Mouse (Mus musculus): Measurements from ENCODE around the gene Pisd. TPM values are rescaled to one million over a fixed set of nuclear protein-coding genes. Genes with fewer than 3 reads are reported as not detected.
"Not testable (repeated sequence)": the region's sequence is repeated elsewhere in the genome, so short reads cannot be mapped to it uniquely, and the experiment has no call there.

The Pisd gene
- polyA plus RNA-seq, 1 experiment from 2014 or later, result 95.9 TPM

DNA sequence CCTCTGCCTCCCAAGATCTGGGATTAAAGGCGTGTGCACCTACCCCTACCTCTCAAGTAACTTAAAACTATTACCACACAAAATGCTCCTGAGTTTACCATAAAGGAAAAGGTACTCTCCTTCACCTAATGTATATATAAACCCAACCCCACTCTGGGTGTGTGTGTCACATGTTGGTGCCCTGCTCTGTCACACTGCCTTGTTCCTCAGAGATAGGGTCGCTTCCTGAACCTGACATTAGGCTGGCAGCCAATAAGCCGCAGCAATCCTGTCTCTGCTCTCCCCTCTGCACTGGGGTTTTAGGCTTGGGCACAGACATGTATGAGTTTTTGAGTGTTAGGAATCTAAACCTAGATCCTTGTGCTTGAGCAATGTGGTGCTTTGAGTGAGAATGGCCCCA lies 7.3 kb downstream of the Pisd start:
- Histone ChIP-seq H3K4me2 (replicated peaks; ENCODE audit: low read depth, low read length) (no peak overlapping the region), H3K4me3 (ENCODE audit: low read length) (no peak overlapping the region), H3K36me3 (ENCODE audit: insufficient read depth, low read length) (peaks cover 8% of the 10 kb centered on the region; the same call in 1 of the 2 replicates), H3K27ac (ENCODE audit: low read length) (no peak overlapping the region), H3K9ac (replicated peaks; ENCODE audit: low read length) (no peak overlapping the region), H3K27me3 (ENCODE audit: insufficient read depth, low read length) (no peaks in the 10 kb centered on the region), H3K9me3 (ENCODE audit: low read length) (no peaks in the 10 kb centered on the region), H3K4me1 (ENCODE audit: insufficient read depth, low read length) (peaks cover 2% of the 10 kb centered on the region; the same call in 1 of the 2 replicates)
- ATAC-seq (ENCODE audit: low FRiP score, low TSS enrichment), result no peak
- 89% methylated on average over 3 of the region's 3 CpGs for WGBS

DNA sequence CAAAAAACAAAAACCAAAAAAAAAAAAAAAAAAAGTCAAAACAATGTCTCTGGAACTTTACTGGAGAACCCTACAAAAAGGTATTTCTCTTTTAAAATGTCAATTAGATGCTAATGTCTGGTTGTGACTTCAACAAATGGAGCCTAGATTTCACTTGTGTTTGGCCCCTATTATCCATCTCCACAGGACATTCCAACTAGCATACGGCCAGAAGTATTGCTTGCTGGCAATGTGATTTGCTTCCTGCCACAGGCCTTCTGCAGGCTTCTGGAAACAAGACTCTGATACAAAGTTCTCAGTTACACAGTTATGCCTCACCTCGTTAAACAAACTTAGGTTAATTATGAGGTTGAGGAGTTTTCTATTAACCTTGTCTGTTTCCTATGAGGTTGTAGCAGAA lies 13.1 kb downstream of the Pisd start:
- Histone ChIP-seq H3K27me3 (ENCODE audit: insufficient read depth, low read length) (no peaks in the 10 kb centered on the region), H3K4me3 (ENCODE audit: low read length) (no peak overlapping the region), H3K9ac (replicated peaks; ENCODE audit: low read length) (no peak overlapping the region), H3K9me3 (ENCODE audit: low read length) (no peaks in the 10 kb centered on the region), H3K36me3 (ENCODE audit: insufficient read depth, low read length) (peaks cover 9% of the 10 kb centered on the region), H3K27ac (ENCODE audit: low read length) (no peak overlapping the region), H3K4me1 (ENCODE audit: insufficient read depth, low read length) (peaks cover 6% of the 10 kb centered on the region; the same call in 1 of the 2 replicates), H3K4me2 (replicated peaks; ENCODE audit: low read depth, low read length) (no peak overlapping the region)
- WGBS, result 63% methylated on average over 2 of the region's 2 CpGs
- no peak for ATAC-seq (ENCODE audit: low FRiP score, low TSS enrichment)

DNA sequence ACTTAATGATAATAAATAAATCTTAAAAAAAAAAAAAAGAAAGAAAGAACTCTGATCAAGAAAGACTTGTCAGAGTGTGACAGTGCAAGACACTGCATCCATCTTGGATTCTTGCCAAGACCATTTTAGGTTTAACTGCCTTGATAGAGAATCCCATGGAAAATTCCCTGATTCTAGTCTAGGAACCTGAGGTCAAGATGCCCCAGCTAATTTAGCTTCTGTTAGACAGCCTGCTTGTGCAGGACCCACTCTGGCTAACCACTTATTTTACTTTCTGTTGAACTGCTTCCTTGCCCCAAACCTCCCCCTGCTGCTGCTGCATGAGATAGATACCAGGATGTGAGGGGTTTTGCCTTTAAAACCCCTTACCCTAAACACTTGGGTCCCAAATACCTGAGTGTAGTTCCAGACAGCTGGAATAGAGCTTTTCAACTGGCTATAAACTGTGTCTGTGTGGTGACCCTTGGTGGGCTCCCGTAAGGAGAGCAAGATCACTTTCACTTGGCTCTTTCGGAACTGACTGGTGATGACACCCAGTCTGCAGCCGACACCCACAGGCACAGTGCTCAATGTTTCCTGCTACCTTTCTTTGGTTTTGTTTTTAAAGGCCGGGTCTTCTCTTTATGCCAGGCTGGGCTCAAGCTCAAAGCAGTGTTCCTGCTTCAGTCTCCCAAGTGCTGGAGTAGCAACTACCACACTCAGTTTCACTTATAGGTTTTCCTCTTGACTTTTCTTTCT lies 17.6 kb downstream of the Pisd start:
- H3K9me3 ChIP-seq (ENCODE audit: low read length), result no peaks in the 10 kb centered on the region
- no peak overlapping the region for H3K9ac ChIP-seq (replicated peaks; ENCODE audit: low read length)
- H3K4me2 ChIP-seq (replicated peaks; ENCODE audit: low read depth, low read length), result no peak overlapping the region
- no peak overlapping the region for H3K27ac ChIP-seq (ENCODE audit: low read length)
- no peak for ATAC-seq (ENCODE audit: low FRiP score, low TSS enrichment)
- H3K36me3 ChIP-seq (ENCODE audit: insufficient read depth, low read length), result peaks cover 9% of the 10 kb centered on the region
- WGBS, result 69% methylated on average over 4 of the region's 4 CpGs
- no peak overlapping the region for H3K4me3 ChIP-seq (ENCODE audit: low read length)
- H3K27me3 ChIP-seq (ENCODE audit: insufficient read depth, low read length), result no peaks in the 10 kb centered on the region
- peaks cover 6% of the 10 kb centered on the region; the same call in 1 of the 2 replicates for H3K4me1 ChIP-seq (ENCODE audit: insufficient read depth, low read length)

DNA sequence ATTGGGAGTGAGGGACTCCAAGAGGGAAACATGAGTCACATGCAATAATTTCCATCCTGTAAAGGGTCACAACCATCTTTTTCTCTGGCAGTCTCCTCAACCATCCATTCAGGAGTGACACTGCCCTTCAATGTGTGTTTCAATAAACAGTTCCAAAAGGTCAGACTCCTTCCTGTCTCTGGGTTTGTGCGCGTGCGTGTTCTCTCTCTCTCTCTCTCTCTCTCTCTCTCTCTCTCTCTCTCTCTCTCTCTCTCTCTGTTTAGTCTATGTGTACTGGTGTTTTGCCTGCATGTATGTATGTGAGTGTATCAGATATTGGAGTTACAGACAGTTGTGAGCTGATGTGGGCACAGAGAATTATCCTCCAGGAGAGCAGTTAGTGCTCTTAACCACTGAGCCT lies 18.4 kb downstream of the Pisd start:
- Histone ChIP-seq H3K36me3 (ENCODE audit: insufficient read depth, low read length) (peaks cover 9% of the 10 kb centered on the region), H3K4me2 (replicated peaks; ENCODE audit: low read depth, low read length) (no peak overlapping the region), H3K27ac (ENCODE audit: low read length) (no peak overlapping the region), H3K9me3 (ENCODE audit: low read length) (no peaks in the 10 kb centered on the region), H3K4me1 (ENCODE audit: insufficient read depth, low read length) (peaks cover 6% of the 10 kb centered on the region; the same call in 1 of the 2 replicates), H3K27me3 (ENCODE audit: insufficient read depth, low read length) (no peaks in the 10 kb centered on the region), H3K4me3 (ENCODE audit: low read length) (no peak overlapping the region), H3K9ac (replicated peaks; ENCODE audit: low read length) (no peak overlapping the region)
- WGBS, result 94% methylated on average over 3 of the region's 3 CpGs
- ATAC-seq (ENCODE audit: low FRiP score, low TSS enrichment), result no peak

DNA sequence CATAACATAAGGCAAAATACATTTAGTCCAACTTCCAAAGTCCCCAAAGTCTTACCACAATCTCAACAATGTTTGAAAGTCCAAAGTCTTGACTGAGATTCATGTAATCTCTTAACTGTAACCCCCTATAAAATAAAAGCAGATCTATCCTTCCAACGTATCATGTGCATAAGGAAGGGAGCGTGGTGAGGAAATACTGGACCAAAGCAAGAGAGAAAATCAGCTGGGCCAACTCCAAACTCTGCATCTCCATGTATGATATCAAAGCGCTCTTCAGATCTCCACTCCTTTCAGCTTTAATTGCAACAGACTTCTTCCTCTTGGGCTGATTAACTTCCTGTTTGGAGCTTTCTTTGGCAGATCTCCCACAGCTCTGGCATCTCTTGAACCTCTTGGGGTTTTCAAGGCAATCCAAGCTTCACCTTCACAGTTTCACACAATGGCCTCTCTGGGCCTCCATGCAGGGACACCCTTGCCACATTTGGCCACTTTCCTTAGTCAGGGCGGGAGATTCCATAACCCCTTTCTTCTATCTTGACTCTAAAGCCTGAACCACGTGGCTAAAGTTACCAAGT lies 23.8 kb downstream of the Pisd start:
- no peaks in the 10 kb centered on the region for H3K27me3 ChIP-seq (ENCODE audit: insufficient read depth, low read length)
- peaks cover 9% of the 10 kb centered on the region for H3K36me3 ChIP-seq (ENCODE audit: insufficient read depth, low read length)
- WGBS, result 84% methylated on average over 5 of the region's 5 CpGs
- H3K4me2 ChIP-seq (replicated peaks; ENCODE audit: low read depth, low read length), result no peak overlapping the region
- ATAC-seq (ENCODE audit: low FRiP score, low TSS enrichment), result no peak
- H3K4me1 ChIP-seq (ENCODE audit: insufficient read depth, low read length), result peaks cover 2% of the 10 kb centered on the region; the same call in 1 of the 2 replicates
- no peak overlapping the region for H3K4me3 ChIP-seq (ENCODE audit: low read length)
- H3K27ac ChIP-seq (ENCODE audit: low read length), result no peak overlapping the region
- no peak overlapping the region for H3K9ac ChIP-seq (replicated peaks; ENCODE audit: low read length)
- H3K9me3 ChIP-seq (ENCODE audit: low read length), result no peaks in the 10 kb centered on the region

DNA sequence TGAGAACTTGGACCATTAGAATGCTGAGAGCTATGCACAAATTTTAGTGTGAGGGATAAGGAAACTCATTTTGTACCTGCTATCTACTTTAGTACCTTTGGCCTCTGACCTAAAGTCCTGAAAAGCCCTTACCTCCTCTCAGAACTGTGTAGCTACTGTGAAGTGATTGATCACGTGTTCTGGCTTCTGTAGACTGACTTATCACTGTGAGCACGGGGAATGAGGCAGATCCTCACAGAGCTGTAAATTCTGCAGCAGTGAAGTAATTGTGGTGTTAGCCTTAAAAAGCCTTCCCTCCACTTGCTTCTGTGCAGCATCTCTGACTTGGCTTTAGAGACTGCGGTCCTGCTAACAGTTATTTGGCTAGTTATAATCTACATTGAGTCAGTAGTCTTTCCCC lies 24.7 kb downstream of the Pisd start:
- no peak for ATAC-seq (ENCODE audit: low FRiP score, low TSS enrichment)
- Histone ChIP-seq H3K9me3 (ENCODE audit: low read length) (no peaks in the 10 kb centered on the region), H3K9ac (replicated peaks; ENCODE audit: low read length) (no peak overlapping the region), H3K4me3 (ENCODE audit: low read length) (no peak overlapping the region), H3K27ac (ENCODE audit: low read length) (no peak overlapping the region), H3K27me3 (ENCODE audit: insufficient read depth, low read length) (no peaks in the 10 kb centered on the region), H3K36me3 (ENCODE audit: insufficient read depth, low read length) (peaks cover 9% of the 10 kb centered on the region), H3K4me2 (replicated peaks; ENCODE audit: low read depth, low read length) (no peak overlapping the region), H3K4me1 (ENCODE audit: insufficient read depth, low read length) (peaks cover 2% of the 10 kb centered on the region; the same call in 1 of the 2 replicates)
- WGBS, result 74% methylated on average over 3 of the region's 3 CpGs

DNA sequence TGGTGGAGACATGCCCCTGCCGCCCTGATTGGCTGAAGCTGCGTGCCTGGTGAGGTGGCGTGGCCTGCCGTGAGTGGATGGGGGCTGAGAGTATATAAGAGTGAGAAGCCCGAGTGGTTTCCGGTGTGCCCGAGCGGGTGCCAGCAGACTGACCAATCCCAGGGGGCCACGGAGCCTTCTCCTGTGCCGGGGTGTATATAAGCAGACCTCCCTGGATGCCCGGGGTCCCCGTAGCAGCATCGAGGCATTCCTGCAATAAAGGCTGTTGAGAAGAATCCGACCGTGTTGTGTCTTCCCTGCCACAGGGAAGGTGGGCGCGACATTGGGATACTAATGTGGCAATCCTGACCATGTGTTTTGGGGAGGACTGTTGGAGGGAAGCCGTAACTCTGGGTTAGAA lies 25.1 kb downstream of the Pisd start:
- H3K4me1 ChIP-seq (ENCODE audit: insufficient read depth, low read length), result not testable (repeated sequence)
- 95% methylated on average over 14 of the region's 18 CpGs for WGBS

DNA sequence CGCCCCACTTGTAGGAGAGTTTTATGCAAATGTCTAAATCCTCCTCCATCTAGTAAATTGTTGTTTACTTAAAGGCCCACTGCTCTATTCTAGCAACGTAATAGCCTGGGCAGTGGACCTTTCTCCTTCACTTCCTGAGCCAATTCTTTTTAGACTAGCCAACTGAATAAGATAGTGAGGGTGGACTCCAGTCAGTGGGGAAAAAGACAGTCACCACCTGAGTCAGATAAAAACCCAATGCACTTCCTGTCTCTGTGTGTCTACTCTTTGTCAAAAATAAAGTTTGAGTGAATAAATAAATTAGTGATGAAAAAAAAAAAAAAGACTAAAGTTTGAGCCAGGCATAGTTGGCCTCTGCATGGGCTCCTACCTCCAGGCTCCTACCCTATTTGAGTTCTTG lies 25.8 kb downstream of the Pisd start:
- Histone ChIP-seq H3K9ac (replicated peaks; ENCODE audit: low read length) (no peak overlapping the region), H3K27ac (ENCODE audit: low read length) (no peak overlapping the region), H3K9me3 (ENCODE audit: low read length) (no peaks in the 10 kb centered on the region), H3K27me3 (ENCODE audit: insufficient read depth, low read length) (no peaks in the 10 kb centered on the region), H3K4me3 (ENCODE audit: low read length) (no peak overlapping the region), H3K36me3 (ENCODE audit: insufficient read depth, low read length) (peaks cover 9% of the 10 kb centered on the region), H3K4me1 (ENCODE audit: insufficient read depth, low read length) (peaks cover 2% of the 10 kb centered on the region; the same call in 1 of the 2 replicates), H3K4me2 (replicated peaks; ENCODE audit: low read depth, low read length) (no peak overlapping the region)
- no peak for ATAC-seq (ENCODE audit: low FRiP score, low TSS enrichment)
- WGBS, result 73% methylated on average over 2 of the region's 2 CpGs

More for the DNA sequence above, 25.1 kb downstream of the Pisd start:
- ATAC-seq (ENCODE audit: low FRiP score, low TSS enrichment); H3K9me3 ChIP-seq (ENCODE audit: low read length); H3K27ac ChIP-seq (ENCODE audit: low read length); H3K9ac ChIP-seq (replicated peaks; ENCODE audit: low read length); H3K4me2 ChIP-seq (replicated peaks; ENCODE audit: low read depth, low read length); H3K4me3 ChIP-seq (ENCODE audit: low read length); H3K36me3 ChIP-seq (ENCODE audit: insufficient read depth, low read length); H3K27me3 ChIP-seq (ENCODE audit: insufficient read depth, low read length): not testable (repeated sequence)

DNA sequence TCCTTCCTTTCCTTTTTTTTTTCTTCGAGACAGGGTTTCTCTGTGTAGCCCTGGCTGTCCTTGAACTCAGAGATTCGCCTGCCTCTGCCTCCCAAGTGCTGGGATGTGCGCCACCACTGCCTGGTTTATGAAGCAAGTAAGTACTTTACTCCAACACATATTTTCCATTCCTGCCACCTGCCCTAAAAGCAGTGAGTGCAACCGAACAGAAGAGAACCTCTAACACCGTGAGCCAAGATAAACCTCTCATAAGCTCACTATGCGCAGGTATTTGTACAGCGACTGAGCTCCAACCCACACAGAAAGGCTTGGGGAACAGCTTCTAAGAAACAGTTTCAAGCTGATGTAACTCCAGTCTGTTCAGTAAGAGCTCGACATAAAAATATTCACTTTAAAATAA lies 29.3 kb downstream of the Pisd start:
- Histone ChIP-seq H3K4me3 (ENCODE audit: low read length) (no peak overlapping the region), H3K9me3 (ENCODE audit: low read length) (no peaks in the 10 kb centered on the region), H3K36me3 (ENCODE audit: insufficient read depth, low read length) (no peaks in the 10 kb centered on the region), H3K9ac (replicated peaks; ENCODE audit: low read length) (no peak overlapping the region), H3K4me1 (ENCODE audit: insufficient read depth, low read length) (no peaks in the 10 kb centered on the region), H3K27ac (ENCODE audit: low read length) (no peak overlapping the region), H3K4me2 (replicated peaks; ENCODE audit: low read depth, low read length) (no peak overlapping the region), H3K27me3 (ENCODE audit: insufficient read depth, low read length) (no peaks in the 10 kb centered on the region)
- WGBS, result 91% methylated on average over 8 of the region's 8 CpGs
- no peak for ATAC-seq (ENCODE audit: low FRiP score, low TSS enrichment)

DNA sequence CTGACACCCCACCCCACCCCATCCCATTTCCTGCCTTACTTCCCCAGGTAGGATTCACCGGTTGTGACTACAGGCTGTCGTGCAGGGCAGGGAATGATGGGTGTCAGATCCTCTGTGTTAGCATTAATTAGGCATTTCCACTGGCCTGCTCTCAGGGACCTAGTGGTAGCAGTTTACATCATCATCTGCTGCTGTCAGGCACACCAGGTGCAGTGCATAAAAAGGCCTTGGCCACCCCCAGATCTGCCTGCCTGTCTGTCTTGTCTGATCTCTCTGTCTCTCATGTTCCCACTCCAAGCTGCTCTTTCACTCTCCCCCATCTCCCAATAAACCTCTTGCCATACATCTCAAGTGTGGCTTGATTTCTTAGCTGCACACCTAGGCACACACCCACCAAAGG lies 33.7 kb downstream of the Pisd start:
- Histone ChIP-seq H3K4me3 (ENCODE audit: low read length) (no peak overlapping the region), H3K9ac (replicated peaks; ENCODE audit: low read length) (no peak overlapping the region), H3K36me3 (ENCODE audit: insufficient read depth, low read length) (no peaks in the 10 kb centered on the region), H3K27me3 (ENCODE audit: insufficient read depth, low read length) (no peaks in the 10 kb centered on the region), H3K4me2 (replicated peaks; ENCODE audit: low read depth, low read length) (no peak overlapping the region), H3K4me1 (ENCODE audit: insufficient read depth, low read length) (peaks cover 2% of the 10 kb centered on the region; the same call in 1 of the 2 replicates), H3K27ac (ENCODE audit: low read length) (no peak overlapping the region), H3K9me3 (ENCODE audit: low read length) (no peaks in the 10 kb centered on the region)
- no peak for ATAC-seq (ENCODE audit: low FRiP score, low TSS enrichment)
- 53% methylated on average over 2 of the region's 2 CpGs for WGBS
